Mouse (Mus musculus) right cerebral cortex, postnatal 25 days (tissue): Measurements from ENCODE around the gene Cux1.

Experiments used
- DNase-seq: peaks from one replicate; pipeline ENCODE4 v3.0.0; 2022

Gene Cux1

DNA sequence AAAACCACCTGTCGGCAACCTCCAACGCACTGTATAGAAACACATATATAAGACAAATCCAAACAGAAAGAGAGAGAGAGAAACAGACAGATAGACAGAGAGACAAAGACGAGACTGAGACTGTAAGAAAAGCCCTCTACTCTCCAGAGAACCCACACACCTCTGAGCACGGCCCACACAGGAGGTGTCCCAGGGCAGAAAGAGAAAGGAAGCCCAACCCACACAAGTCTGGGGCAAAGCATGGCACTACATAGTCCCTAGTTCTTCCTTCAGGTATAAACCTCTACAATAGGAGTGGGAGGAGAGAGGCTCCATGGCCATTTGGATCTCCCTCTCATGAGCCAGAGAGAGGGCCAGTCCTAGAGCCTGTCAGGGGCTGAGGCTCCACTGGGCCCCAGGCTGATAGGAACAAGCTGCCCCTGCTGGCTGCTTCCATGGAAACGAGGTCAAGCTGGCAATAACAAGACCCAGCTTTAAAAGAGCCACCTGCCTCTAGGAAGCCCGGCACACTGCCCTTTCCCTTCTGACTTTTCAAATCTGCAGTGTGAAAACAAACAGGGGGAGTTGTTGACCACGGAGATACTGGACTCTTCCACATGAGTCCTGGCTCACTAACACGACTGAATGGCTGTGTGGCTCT is 99.8 kb downstream of the Cux1 start:
- no peak for DNase-seq

- DNase-seq: no peak
Measured at GRCm38 (mm10) chr5:136465770-136466406, 101.4 kb downstream of the Cux1 start.

- DNase-seq: no peak
Measured at GRCm38 (mm10) chr5:136465366-136465765, 101.9 kb downstream of the Cux1 start.

GRCm38 (mm10) chr5:136464849-136465248 is 102.4 kb downstream of the Cux1 start:
- no peak for DNase-seq

DNA sequence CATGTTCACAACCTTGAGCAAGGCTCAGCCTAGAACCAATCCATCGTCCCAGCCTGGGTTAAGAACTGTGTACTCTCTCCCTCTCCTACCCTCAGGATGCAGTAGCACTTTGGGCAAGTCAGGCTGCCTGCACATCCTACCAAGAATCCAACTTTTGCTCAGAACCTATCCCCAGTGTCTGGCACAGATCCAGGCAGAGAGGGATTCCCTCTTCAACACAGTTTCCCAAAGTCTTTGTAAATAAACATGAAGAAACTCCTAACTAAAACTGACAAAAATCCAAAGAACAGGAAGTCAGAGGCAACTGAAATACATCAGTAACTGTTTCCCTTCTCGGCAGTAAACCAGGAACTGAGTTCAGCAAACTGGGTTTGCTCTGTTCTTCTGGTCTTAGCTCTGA is 103.2 kb downstream of the Cux1 start:
- DNase-seq: no peak

- DNase-seq: no peak
Measured at GRCm38 (mm10) chr5:136462613-136463012, 104.7 kb downstream of the Cux1 start.

DNA sequence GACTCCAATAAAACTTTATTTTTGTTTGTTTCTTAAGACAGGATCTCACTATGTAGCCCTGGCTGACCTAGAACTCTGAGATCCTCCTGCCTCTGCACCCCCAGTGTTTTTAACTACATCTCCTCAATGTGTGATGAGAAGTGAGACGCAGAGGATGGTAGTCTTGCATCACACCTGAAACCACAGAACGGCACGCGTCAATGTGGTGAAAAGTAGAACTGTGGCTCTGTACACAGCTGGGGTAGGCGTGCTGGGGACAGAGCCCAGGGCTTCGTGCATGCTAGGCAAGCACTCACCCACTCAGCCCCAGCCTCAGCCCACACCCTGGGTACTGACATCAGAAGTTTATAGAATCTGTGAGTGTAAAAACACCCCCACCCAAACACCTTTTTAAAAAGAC is 107.4 kb downstream of the Cux1 start:
- DNase-seq: no peak

DNA sequence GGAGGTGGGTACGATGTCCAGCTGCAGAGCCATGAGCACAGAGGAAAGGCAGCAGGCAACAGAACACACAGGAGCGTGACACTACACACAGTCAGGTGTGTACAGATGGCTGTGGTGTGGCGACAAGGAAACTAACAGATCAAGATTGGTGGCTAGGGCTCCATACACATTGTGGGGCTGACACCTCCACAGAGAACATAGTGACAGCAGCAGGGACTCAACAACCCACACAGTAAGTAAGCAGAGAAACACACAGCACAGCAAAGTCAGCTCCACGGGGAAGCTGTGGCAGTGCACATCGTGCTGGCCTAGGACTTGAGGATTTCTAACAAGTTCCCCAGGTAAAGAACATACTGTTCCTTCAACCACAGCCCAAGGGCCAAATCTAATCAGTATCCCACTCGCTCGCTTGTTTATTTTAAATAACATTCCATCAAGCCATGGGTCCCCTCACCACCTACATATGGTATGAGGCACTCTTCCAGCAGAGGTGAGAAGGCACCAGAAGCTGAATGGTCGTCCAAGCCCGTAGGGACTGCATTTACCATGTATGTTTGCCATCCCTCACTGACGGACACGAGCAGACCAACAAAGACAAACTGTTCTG is 108.3 kb downstream of the Cux1 start:
- no peak for DNase-seq

- DNase-seq: no peak
Measured at GRCm38 (mm10) chr5:136458102-136458863, 109.0 kb downstream of the Cux1 start.

DNA sequence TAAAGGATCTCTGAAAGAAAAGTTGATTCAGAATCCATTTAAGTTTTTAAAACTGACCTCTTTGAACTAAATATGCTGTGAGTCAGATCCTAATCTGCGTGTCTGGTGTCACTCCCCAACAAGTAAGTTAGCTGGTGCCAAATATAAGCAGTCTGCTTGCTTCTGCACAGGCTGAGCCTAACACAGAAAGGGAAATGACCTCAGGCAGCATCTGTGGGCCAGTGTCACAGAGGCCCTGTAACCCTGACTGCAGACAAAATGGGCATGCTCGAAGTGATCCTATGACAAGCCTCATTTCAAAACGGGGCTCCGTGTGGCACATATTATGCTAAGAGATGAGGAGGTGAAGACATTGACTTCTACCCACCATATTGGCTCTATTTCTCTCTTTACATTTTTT is 110.9 kb downstream of the Cux1 start:
- DNase-seq: no peak

GRCm38 (mm10) chr5:136452681-136453080 is 114.6 kb downstream of the Cux1 start:
- DNase-seq: no peak

DNA sequence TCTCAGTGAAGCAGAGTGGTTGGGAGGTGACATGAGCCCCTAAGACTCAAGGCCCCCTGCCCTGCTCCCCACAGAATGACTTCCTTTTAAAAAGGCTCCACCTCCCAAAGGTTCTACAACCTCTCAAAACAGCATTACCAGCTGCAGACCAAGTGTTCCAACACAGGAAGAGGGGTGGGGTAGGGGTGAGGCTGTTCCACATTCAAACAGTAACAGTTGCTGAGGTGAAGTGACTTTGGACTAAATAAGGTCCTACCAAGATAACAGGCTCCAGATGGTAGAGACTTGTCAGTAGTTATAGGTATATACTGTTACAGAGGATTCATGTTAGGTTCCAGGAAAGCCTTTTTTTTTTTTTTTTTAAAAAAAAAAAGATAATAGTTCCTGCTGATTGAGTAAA is 117.5 kb downstream of the Cux1 start:
- DNase-seq: no peak

GRCm38 (mm10) chr5:136445967-136446366 is 121.3 kb downstream of the Cux1 start:
- DNase-seq: no peak

DNA sequence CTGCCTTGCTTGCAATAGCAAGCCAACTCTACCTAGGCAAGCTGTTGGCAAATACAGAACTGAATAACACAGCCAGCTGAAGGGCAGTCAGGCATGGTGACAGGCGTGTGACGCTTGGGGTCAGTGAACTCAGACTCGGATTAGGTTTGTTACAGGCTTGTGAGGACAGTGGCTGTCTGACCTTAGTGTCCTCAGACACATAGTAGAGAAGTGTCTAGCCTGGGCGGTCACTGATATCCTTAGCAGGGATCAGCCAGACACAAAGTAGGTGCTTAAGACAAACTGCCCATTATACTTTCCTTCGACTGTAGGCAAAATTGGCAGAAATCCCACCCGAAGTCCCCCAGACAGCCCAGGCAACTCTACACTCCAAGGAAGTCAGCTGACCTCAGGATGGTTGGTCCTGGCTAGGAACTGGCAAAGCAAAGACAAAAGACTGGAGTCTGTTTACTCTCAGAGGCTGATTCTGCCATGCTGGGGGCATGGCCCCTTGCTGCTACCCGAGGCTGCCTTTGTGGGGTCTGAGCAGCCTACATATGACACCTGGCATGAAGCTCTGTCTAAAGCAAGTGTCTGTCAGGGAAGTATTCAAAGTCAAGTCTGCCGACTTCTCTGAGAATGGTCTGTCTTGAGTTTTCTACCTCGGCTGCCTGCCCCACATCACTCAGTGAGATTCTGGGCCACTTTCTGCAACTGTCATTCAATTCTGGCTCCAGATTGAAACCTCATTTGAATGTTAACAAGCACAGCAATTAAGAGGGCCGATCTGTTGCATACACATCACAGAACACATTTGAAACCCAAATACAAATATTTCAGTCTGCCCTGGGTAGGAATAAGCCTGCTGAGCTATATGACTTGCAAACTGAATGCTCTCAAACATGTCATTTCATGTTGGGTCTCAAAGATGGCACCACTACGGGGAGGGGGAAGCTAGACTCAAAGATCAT is 124.8 kb downstream of the Cux1 start:
- no peak for DNase-seq

- no peak for DNase-seq
Measured at GRCm38 (mm10) chr5:136429647-136430046, 137.6 kb downstream of the Cux1 start.

- DNase-seq: no peak
Measured at GRCm38 (mm10) chr5:136428498-136429060, 138.7 kb downstream of the Cux1 start.

GRCm38 (mm10) chr5:136427772-136428497 is 139.4 kb downstream of the Cux1 start:
- peak; percentile 31 for DNase-seq

DNA sequence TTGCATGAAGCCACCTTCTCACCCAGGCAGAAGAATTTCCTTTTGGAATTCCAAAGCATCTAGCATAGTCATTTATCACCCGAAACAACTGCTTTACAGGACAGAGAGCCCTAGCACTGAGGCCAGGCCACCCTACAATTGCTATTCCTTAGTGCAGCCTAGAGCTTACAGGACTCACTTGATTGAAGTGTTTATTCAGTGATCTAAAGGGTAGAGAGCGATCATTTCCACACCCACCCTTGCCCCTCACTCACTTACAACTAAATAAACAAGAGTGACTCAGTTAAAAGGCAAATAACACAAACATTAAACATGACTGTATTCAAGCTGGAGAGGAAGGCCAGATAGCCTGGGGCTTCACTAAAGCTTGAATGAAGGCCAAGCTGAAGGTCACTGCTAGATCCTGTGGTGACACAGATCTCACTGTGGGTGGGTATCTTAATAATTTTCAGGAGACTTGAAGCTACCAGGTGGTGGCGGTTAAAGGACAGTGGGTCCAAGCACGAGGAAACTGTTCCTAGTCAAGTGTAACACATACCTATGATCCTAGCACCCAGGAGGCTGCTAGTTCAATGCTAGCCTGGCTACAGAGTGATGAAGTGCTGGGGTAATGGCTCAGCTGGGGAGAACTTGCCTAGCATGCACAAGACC is 140.0 kb downstream of the Cux1 start:
- no peak for DNase-seq

DNA sequence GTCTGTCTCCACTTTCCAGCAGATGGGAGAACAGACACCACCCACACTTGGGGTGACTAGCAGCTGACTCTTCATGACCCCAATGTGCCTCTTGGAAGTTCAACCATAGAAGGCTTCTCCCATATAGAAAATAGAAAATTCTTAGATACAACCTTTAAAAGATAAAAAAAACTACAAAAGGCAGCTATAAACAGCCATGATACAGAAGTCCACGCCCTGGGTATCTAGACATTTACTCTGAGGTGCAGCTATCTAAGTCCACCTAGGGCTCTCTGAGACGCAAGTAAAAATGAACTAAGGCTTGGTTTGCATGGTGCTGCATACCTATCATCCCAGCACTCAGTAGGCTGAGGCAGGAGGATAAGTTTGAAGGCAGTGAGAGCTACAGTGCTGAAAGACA is 144.3 kb downstream of the Cux1 start:
- DNase-seq: no peak

- DNase-seq: no peak
Measured at GRCm38 (mm10) chr5:136421885-136422284, 145.4 kb downstream of the Cux1 start.

- DNase-seq: no peak
Measured at GRCm38 (mm10) chr5:136421316-136421715, 146.0 kb downstream of the Cux1 start.
